Comparison of ENCODE assay signal across 15 mouse cellular contexts in the genomic region with DNA sequence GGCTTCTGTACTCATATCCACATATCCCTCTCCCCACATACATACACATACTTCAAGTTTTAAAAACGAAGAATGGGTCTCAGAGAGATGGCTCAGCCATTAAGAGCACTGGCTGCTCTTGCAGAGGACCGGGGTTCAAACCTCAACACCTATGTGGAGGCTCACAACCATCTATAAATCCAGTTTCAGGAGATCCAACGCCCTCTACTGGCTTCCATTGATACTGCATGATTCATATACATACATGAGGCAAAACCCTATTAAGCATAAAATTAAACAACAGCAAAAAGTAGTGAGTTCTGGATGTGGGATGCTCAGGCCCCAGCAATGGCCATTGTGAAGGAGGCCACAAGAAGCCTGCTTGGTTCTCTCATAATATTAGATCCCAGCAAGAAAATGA. TPM values are rescaled to one million over a fixed set of nuclear protein-coding genes. Genes with fewer than 3 reads are reported as not detected.
A peak's percentile ranks its signal among the peaks of the same experiment; 100 is the strongest.
DNase-seq lines count a peak whose midpoint lies in the region; ATAC-seq and TF ChIP-seq lines count a peak whose summit lies in the region.
"Had no signal": no experiment of that assay in that cellular context is flagged by ENCODE, and none has a peak within 500 bp of the region (broad histone marks: within the 10 kb centered on the region; RNA-seq: fewer than 3 reads in every experiment).

No protein-coding gene starts in this region.

- H3K27ac ChIP-seq in kidney, postnatal 0 days = no peak overlapping the region
- H3K27ac ChIP-seq in CH12.LX (ENCODE audit: insufficient read depth, low read depth) = no peak overlapping the region

- no peak overlapping the region for H3K4me2 ChIP-seq in kidney, postnatal 0 days (ENCODE audit: low read length)
- no peak overlapping the region for H3K4me2 ChIP-seq in CH12.LX (ENCODE audit: insufficient read depth, low read depth, poor library complexity, severe bottlenecking)

- no peak overlapping the region for H3K4me3 ChIP-seq in kidney, postnatal 0 days (replicated peaks; ENCODE audit: low read depth, low read length)
- no peak overlapping the region for H3K4me3 ChIP-seq in CH12.LX (replicated peaks in 1 of 3; ENCODE audit: low read depth in 2 of 3, low read length in 2 of 3, poor library complexity in 1 of 3)
- H3K4me3 ChIP-seq: erythroblast, embryonic 14.5 days had no signal

- in situ Hi-C loops in CH12.LX (cut with MboI; ENCODE audit: low pct_ligation_motif_present, low pct_unique_long_range_greater_than_20kb, low sequenced_read_pairs) = no loop called here

- no peaks in the 10 kb centered on the region for H3K36me3 ChIP-seq in kidney, postnatal 0 days (ENCODE audit: insufficient read depth, low read length)
- H3K36me3 ChIP-seq in CH12.LX (replicated peaks in 1 of 2; ENCODE audit: control insufficient read depth in 1 of 2, insufficient read depth in 1 of 2, low read length in 1 of 2) = no peaks in the 10 kb centered on the region

- H3K4me1 ChIP-seq in kidney, postnatal 0 days (replicated peaks; ENCODE audit: insufficient read depth, low read length) = peaks cover 25% of the 10 kb centered on the region
- peaks cover 8 to 53% of the 10 kb centered on the region in 2 experiments; a peak in 3 of 4 replicates for H3K4me1 ChIP-seq in CH12.LX (ENCODE audit: control insufficient read depth in 1 of 2, insufficient read depth in 2 of 2)

- WGBS in kidney, postnatal 0 days = 63% methylated on average over 3 of the region's 3 CpGs

- peak; percentile 33 for TF ChIP-seq RAD21 in CH12.LX (IDR thresholded peaks at IDR 0.05; ENCODE audit: low read depth, low read length)

- no peak for ATAC-seq in CD4-positive, CD25-positive, alpha-beta regulatory T cell, adult 4 months
- ATAC-seq in kidney, postnatal 0 days (replicated peaks; ENCODE audit: low FRiP score, low read depth) = no peak
- ATAC-seq: Patski had no signal

- H3K9ac ChIP-seq in kidney, postnatal 0 days (ENCODE audit: low read depth, low read length) = no peak overlapping the region
- H3K9ac ChIP-seq in CH12.LX (ENCODE audit: insufficient read depth, low read depth) = no peak overlapping the region

- TF ChIP-seq CTCF in kidney, postnatal 0 days (IDR thresholded peaks at IDR 0.05; ENCODE audit: low read depth) = peak; percentile 44; the same call in 1 of the 2 replicates
- peak; percentile 27 to 43; a peak in 3 of 4 replicates for TF ChIP-seq CTCF in CH12.LX (conservative IDR thresholded peaks at IDR 0.05 in 1 of 2, IDR thresholded peaks at IDR 0.05 in 1 of 2; ENCODE audit: low read depth in 2 of 2, low read length in 2 of 2)

- no peaks in the 10 kb centered on the region for H3K27me3 ChIP-seq in kidney, postnatal 0 days (ENCODE audit: insufficient read depth, low read length)
- peaks cover 14% of the 10 kb centered on the region for H3K27me3 ChIP-seq in CH12.LX (replicated peaks)
- H3K27me3 ChIP-seq: Patski had no signal

- no peak for TF ChIP-seq POLR2A in CH12.LX (IDR thresholded peaks at IDR 0.05; ENCODE audit: low read depth, low read length)

- DNase-seq in CD4-positive, CD25-positive, alpha-beta regulatory T cell, adult 2 months (ENCODE audit: low read depth, low spot score) = peak; percentile 47
- DNase-seq in kidney, postnatal 0 days (ENCODE audit: low spot score) = no peak
- no peak for DNase-seq in kidney, postnatal 10 days
- DNase-seq in CH12.LX (ENCODE audit: extremely low read depth) = no peak
- DNase-seq in c-Kit-positive CD71-positive TER-119-positive erythroid progenitor cells, embryonic 14.5 days (ENCODE audit: low spot score) = peak; percentile 42
- no peak for DNase-seq in urinary bladder, postnatal 10 days (ENCODE audit: low spot score)
- no peak for DNase-seq in cerebellum, postnatal 10 days
- DNase-seq: adrenal gland, postnatal 10 days; embryo, embryonic 11 days; heart, postnatal 36 days; kidney, adult 11 months had no signal

- H3K79me2 ChIP-seq in CH12.LX (replicated peaks; ENCODE audit: control insufficient read depth, extremely low read depth, insufficient read depth, poor library complexity, severe bottlenecking) = no peaks in the 10 kb centered on the region

- TF ChIP-seq EP300 in CH12.LX (IDR thresholded peaks at IDR 0.05; ENCODE audit: low read length) = no peak

- H3K9me3 ChIP-seq in kidney, postnatal 0 days (replicated peaks; ENCODE audit: low read length) = no peaks in the 10 kb centered on the region
- H3K9me3 ChIP-seq in CH12.LX (replicated peaks; ENCODE audit: low read length) = no peaks in the 10 kb centered on the region

- dilution Hi-C loops in CH12.LX (cut with MboI; ENCODE audit: extremely low pct_ligation_motif_present, extremely low pct_unique_long_range_greater_than_20kb, low sequenced_read_pairs) = no loop called here

TF ChIP-seq in CH12.LX, 34 proteins besides CTCF, POLR2A, EP300 and RAD21:
- peak; percentile 4; the same call in 1 of the 2 replicates for TF ChIP-seq SMC3 (IDR thresholded peaks at IDR 0.05; ENCODE audit: low read depth, low read length)
- no peak for TF ChIP-seq JUND (conservative IDR thresholded peaks at IDR 0.05; ENCODE audit: low read depth, low read length)
TF ChIP-seq in CH12.LX: peak in this region for 1.

RNA-seq across cellular contexts. Expression of a gene that starts 27.5 kb away (rescaled TPM):
- polyA plus RNA-seq in CD4-positive, CD25-positive, alpha-beta regulatory T cell, adult 4 months (2017; shearing (Covaris generic)) = under 1 TPM in 1 of 2 experiments, not detected in 1; 0.62 TPM
- polyA plus RNA-seq in kidney, postnatal 0 days (2015; fragmentation: Nextera tagmentation; extraction: Ambion mirVana) = 4.6 TPM in 2 replicates
- total RNA-seq in CH12.LX (2012; rRNA removed) (not detected in 2 replicates), CH12.LX (2014; rRNA removed) (not detected in 2 replicates)
- not detected in 2 replicates for polyA plus RNA-seq in CH12.LX (2012; ENCODE audit: insufficient read length, low read depth)
- total RNA-seq: granulocyte monocyte progenitor cell, adult 5-6 weeks had no signal
- polyA plus RNA-seq: erythroblast, embryonic 14.5 days had no signal

RNA-seq across cellular contexts. Expression of a gene that starts 31.7 kb away (rescaled TPM):
- polyA plus RNA-seq in CD4-positive, CD25-positive, alpha-beta regulatory T cell, adult 4 months (2017; shearing (Covaris generic)) = 10 to 100 TPM; 30.5 to 44.9 TPM
- polyA plus RNA-seq in kidney, postnatal 0 days (2015; fragmentation: Nextera tagmentation; extraction: Ambion mirVana) = 77.4 and 81.4 TPM in 2 replicates
- 66.1 and 71.4 TPM in 2 replicates for total RNA-seq in CH12.LX (2012; rRNA removed)
- 50.4 and 51.4 TPM in 2 replicates for total RNA-seq in CH12.LX (2014; rRNA removed)
- polyA plus RNA-seq in CH12.LX (2012; ENCODE audit: insufficient read length, low read depth) = 43.3 and 47.9 TPM in 2 replicates

RNA-seq across cellular contexts. Expression of a gene that starts 54.2 kb away (rescaled TPM):
- polyA plus RNA-seq in CD4-positive, CD25-positive, alpha-beta regulatory T cell, adult 4 months (2017; shearing (Covaris generic)) = 10 to 100 TPM; 33.1 to 65.6 TPM
- 26.1 and 26.9 TPM in 2 replicates for polyA plus RNA-seq in kidney, postnatal 0 days (2015; fragmentation: Nextera tagmentation; extraction: Ambion mirVana)
- total RNA-seq in CH12.LX (2012; rRNA removed) = 23.7 and 31.4 TPM in 2 replicates
- total RNA-seq in CH12.LX (2014; rRNA removed) = 21.9 and 22.6 TPM in 2 replicates
- 30.0 and 31.1 TPM in 2 replicates for polyA plus RNA-seq in CH12.LX (2012; ENCODE audit: insufficient read length, low read depth)

RNA-seq across cellular contexts. Expression of a gene that starts 58.8 kb away (rescaled TPM):
- polyA plus RNA-seq in CD4-positive, CD25-positive, alpha-beta regulatory T cell, adult 4 months (2017; shearing (Covaris generic)) = not detected
- 5.8 and 6.9 TPM in 2 replicates for polyA plus RNA-seq in kidney, postnatal 0 days (2015; fragmentation: Nextera tagmentation; extraction: Ambion mirVana)
- total RNA-seq in CH12.LX (2012; rRNA removed) = not detected in 2 replicates
- total RNA-seq in CH12.LX (2014; rRNA removed) = not detected in 2 replicates
- not detected in 2 replicates for polyA plus RNA-seq in CH12.LX (2012; ENCODE audit: insufficient read length, low read depth)
- total RNA-seq: granulocyte monocyte progenitor cell, adult 5-6 weeks had no signal
- polyA plus RNA-seq: erythroblast, embryonic 14.5 days had no signal

Comparison
In these comparisons a context has a peak if more than half of its experiments do, and no peak if none do; other contexts are left out.
1. DNase-seq: peak in CD4-positive, CD25-positive, alpha-beta regulatory T cell, adult 2 months (single experiment) and c-Kit-positive CD71-positive TER-119-positive erythroid progenitor cells, embryonic 14.5 days (single experiment); none in kidney, postnatal 0 days (single experiment), kidney, postnatal 10 days (single experiment), CH12.LX (single experiment), urinary bladder, postnatal 10 days (single experiment) and cerebellum, postnatal 10 days (0 of 2).